Mouse (Mus musculus) spleen, postnatal 14 days (tissue): ENCODE results near the gene Dusp2.

ENCODE experiments used
- DNase-seq, 2 experiments: peaks; one replicate each; pipeline ENCODE4 v3.0.0; 2021 to 2022; ENCODE audit warnings: low spot score in 2 of 2

Gene Dusp2

DNA sequence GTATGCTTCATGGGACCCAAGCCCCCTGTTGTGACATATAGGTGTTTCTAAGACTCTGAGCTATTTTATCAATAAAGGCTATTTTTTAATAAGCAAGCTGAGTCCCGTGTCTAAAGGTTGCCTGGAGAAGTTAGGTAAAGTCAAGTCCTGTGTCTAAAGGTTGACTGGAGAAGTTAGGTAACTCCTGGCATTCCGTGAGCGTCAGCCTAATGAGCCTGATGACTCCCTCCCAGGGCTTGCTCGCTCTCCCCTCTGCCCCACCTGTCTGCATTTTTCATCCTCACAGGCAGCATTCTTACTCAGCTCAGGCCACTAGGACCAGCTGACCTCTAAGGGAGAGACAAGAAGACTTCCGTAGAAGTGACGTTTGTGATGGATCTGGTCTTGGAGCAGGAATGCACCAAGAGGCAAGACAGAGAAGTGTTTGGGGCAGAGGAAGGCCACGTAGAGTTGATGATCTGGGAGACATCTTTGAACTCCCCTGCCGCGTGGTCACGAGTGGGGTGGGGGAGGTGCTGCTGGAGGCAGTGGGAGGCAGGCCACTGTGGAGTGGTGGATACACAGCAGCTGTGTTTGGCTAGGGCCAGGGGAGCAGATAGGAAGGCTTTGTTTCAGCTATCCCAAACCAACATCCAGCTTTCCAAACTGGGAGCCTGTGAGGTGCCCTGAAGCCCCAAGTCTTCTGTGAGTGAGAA lies 31.3 kb downstream of the Dusp2 start:
- no peak for DNase-seq

DNA sequence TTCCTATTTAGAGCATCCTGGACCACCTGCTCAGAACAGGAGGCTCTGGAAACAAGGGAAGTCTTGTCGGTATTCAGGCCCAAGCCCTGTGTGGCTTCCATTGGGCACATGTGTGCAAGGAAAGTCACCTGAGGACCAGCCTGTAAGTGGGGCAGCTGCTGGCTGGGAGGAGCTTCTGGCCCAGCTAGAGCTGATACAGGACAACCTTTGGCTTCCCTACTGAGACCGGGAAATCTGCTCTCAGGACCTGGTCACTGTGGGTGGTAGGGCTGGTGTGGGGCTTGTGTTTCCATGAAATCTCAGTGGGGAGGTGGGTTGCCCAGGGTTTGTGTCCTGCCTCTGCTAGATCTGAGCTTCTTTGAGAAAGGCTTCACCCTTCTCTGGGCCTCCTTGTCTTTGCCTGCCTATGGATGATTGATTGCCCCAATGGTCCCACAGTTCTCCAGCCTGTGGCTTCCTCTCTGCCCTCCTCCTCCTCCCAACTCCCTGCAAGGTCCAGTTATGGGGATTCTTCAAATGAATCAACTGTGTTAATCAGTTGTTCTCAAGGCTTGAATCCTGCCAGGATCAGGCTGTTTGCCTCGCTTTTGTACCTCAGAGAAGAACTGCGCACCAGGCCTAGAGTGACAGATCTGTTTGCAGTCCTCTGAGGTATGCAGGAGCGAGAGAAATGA lies 33.9 kb downstream of the Dusp2 start:
- no peak for DNase-seq

DNA sequence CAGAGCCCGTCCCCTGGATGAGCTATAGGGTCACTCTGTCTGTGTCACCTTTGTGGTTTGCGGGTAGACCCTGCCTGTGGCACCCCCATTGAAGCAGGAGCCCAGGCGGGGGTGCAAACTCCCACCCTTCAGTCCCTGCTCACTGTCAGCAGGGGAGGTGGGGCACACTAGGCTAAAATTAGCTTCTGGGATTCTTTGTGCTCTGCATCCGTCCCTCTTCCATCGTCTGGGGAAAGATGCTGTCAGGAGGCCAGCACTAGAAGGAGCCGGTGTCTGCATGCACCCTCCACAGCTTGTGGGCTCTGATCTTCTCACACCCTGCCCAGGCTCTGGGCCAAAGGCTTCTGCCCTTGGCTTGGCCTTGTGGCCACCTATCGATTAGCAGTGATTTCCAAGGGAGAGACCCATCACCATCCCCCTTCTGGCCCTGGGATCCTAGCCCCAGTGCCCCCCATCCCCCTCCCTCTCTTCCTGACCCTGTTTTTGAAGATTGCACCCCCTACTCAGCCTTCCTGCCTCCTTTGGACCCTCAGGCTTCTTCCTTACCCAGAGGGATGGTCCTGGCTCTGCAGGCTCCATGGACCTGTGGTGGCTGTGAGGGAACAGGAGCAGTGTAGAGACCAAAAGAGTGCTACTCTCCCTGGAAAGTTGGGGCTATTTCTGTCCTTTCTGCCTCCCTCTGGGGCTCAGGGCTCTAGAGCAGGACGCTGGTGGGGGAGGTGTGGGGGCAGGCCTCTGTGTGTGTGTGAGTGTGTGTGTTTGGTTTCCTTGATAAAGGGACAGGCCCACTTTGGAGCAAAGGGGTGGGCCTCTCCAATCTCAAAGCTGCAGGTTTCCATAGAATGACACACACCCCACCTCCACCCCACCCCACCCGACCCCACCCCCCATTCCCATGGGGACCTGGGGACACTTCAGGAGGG lies 34.9 kb downstream of the Dusp2 start:
- DNase-seq = no peak

DNA sequence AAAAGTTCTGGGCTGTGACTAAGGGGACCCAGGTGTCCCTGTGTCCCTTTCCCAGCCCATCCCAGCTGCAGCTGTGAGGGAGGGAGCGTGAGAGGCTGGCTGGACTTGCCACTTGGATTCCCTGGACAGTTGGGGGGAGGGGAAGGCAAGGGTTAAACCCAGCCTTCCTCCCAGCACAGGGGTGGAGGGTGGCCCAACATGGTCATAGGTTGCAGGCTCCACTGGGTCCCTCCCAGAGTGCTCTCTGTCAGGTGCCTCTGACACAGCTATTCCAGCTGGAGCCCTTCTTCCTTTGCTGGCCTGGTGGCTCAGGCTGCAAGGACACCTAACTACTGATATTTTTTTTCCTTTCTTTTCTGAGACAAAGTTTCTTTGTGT lies 35.5 kb downstream of the Dusp2 start:
- DNase-seq = no peak

DNA sequence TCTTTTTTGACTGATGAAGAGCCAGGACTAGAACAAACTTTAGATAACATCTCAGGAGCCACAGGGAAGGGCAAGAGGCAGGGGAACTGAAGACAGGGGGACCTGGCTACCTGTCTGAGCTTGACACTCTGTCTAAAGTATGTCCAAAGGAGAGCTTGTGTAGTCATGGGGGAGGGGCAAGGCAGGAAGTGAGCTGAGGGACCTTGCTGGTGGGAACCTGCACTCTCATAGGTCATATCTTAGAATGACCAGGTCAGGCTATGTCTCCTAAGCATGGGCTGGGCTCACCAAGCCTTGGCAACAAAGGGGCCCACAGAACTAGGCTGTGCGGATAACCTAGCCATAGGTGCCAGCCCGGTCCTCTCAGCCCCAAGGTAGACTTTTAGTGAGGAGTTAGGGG lies 36.1 kb downstream of the Dusp2 start:
- no peak for DNase-seq

DNA sequence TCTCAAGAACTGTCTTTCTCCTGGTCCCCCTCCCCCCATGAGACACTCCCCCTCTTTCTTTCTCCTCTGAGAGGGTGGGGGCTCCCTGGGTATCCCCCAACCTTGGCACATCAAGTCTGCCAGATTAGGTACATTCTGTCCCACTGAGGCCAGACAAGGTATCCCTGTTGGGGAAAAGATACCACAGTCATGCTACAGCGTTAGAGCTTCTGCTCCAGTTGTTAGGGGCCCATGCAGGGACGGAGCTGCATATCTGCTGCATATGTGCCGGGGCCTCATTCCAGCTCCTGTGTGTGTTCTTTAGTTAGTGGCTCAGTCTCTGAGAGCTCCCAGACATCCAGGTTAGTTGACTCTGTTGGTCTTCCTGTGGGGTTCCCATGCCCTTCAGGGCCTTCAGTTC lies 38.2 kb downstream of the Dusp2 start:
- DNase-seq = no peak

DNA sequence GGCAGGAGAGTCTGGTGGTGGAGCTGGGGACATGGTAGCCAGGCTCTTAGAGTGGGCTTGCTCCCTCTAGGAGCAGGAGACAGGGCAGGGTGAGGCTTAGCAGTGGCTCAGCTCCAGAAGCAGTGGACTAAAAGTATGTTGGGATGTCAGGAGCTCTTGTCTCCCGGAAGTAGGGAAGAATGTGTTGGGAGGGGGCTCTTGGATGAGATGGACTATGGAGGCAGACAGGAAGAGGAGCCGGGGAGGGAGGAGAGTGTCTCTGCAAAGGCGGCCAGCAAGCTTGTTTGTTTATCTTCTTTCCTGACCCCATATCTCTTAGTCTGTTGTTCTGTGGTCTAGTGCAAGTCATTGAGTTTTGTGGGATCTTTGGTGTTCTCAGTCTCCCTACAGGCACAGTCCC lies 39.1 kb downstream of the Dusp2 start:
- no peak for DNase-seq

DNA sequence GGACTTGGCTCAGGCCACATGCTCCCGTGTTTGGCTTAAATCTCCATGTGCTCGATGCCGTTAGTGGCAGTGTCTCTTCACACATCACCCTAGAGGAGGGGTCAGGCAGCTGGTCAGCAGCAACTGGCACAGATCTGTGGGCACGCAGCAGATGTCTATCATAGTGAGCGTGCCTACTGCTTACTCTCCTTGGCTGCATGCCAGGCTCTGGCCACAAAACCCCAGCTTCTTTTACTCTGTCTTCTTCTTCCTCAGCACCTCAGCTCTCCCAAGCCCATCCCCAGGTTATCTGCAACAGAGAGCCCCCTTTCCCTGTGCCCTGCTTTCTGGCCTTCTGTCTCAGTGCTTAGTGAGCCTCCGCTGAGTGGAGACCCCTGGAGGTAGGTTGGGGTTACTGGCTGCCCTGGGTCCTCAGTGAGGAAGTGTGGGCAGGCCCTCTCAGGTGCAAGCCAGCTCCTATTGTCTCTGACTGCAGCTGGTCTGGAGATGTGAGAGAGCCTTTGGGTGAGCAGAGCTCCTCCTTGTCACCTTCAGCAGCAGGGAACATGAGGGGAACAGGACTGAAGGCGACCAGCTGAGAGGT lies 39.9 kb downstream of the Dusp2 start:
- DNase-seq = no peak

DNA sequence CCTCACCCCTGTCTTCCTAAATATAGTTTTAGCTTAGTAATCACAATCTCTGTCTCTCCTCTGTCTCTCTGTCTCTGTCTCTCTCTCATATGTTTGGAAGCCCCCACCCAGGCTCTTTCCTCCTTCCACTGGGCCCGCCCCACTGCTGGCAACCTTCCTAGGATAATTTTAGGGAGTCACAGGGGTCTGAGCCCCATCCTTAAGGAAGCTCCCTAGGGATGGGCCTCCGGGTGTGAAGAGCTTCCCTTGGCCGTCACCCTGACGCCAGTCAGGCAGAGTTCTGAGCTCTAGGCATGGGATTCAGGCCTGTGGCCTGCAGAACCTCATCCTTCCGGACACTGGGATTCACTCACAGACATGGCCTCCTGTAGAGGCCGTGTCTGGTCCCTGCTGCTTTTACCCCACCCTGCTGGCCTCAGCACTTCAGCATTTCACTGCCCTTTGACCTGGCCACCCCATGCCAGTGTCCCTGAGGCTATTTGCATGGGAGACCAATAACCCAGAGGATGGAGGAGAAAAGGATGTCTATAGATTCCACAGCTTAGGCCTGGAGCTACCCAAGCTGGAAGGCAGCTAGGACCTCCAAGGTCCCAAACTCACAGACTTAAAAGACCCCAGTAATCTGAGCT lies 40.6 kb downstream of the Dusp2 start:
- DNase-seq = no peak

DNA sequence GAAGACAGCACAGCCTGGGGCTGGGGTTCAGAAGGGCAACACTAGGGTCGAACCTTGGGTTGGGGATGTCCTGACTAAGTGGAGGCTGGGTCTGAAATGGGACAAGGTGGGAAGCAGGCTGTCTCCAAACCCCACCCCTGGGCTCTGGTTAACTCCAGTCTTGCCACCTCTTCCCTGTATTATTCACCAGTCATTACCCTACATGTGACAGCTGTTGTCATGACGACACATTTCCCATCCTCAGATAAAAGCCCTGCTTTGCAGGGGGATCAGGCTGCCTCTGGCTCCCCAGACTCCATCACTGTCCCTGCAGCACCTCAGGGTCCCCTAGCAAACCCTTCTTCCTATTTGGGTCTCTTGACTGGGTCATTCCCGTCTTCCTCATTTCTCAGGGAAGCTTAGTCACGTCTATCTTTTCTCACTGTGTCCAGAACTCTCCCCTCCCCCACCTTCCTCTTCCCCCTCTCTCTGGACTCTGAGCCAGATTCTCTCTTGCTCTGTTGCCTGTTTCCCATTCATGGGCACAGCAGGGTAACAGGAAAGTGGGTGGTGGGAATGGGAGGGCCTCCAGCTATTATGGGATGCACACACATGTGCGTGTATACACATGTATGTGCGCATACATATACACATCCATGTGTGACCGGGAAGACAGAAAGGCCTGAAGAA lies 42.1 kb downstream of the Dusp2 start:
- DNase-seq = no peak

DNA sequence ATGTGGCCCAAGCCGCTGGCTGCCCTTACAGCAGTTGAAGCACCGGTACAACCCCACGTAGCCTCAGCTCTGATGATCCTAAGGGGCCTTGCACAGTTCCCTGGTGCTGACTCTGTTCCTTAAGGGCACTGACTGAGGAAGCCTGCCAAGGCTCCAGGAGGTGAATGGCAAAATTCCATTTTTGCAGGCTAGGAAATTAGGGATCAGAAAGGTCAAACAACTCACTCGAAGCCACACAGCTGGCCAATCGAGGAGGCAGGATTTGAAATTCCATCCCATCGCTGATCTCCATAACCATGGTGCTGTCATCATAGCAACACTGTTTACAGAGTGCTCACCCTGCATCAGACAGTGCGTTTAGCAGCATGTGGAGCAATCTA lies 42.6 kb downstream of the Dusp2 start:
- DNase-seq = no peak

DNA sequence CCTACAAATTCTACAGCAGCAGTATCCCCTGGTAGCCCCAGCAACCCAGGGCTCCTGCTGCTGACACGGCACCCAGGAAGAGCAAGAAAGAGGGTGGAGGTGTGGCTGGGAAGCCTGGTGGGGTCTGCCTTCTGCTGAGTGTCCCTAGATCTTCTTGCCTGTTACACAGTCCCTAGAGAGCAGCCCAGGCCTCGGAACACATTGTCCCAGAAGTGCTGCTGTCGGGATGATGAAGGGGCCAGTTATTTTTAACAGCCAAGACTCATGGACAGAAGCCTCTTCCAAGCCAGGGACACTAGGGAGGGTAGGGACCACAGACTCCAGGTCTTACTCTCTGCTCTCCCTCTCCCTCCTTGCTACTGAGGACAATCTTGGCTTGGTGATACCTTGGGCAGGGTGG lies 43.3 kb downstream of the Dusp2 start:
- DNase-seq = no peak

DNA sequence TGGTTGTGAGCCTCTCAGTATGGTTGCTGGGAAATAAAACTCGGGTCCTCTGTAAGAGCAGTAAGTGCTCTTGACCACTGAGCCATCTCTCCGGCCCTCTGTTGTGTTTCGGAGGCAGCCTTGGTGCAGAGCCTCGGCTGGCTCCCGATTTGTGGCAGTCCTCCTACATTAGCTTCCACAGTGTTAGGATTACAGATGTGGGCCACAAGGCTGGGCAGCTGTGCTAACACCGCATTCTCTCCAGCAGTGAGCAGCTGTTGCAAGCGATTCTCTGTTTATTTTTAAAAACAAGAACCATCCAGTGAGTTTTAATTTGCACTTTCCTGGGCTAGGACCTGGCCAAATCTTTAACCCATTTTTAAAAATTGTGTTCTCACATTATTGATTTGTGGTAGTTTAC lies 47.9 kb downstream of the Dusp2 start:
- no peak for DNase-seq

DNA sequence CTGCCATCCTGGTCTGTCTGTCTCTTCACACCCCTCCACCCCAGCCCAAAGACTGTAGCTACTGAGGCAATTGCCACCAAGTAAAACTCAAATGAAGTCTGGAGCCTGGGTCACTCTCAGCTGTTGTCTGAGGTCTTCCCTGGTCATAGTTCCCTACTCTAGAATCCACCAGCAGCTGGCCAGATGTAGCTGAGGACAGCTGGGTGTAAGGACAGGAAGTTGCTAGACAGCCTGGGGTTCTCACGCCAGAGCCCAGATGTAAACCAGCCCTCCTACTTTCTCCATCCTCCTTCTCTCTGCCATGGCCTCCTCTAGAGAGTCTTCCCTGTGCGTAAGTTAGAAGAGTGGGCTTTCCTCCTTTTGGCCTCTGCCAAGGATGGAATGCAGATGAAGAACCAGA lies 51.6 kb downstream of the Dusp2 start:
- DNase-seq = no peak
